Mouse (Mus musculus) central nervous system, embryonic 18 days (tissue): ENCODE results near the gene Gm10912. TPM values are rescaled to one million over a fixed set of nuclear protein-coding genes. Genes with fewer than 3 reads are reported as not detected.

Source experiments
- polyA plus RNA-seq: library from polyadenylated mRNA; depleted of rRNA; stranded (reverse); fragments of >200 nt; gene quantifications from 2 replicates; pipeline ENCODE4 v1.2.3, GENCODE M21; 2012; rRNA removed

Gm10912 gene
- polyA plus RNA-seq = 0.05 TPM in 1 of 2 replicates, not detected in the other

GRCm38 (mm10) chr2:104065526-104065925 is at the start of gene Gm10912:
Gene Gm10912, plus strand, starts transcription at chr2:104065826.

GRCm38 (mm10) chr2:104027458-104028138 is 38.0 kb upstream of the Gm10912 start, which contains the start of gene Fbxo3:
Gene Fbxo3, plus strand, starts transcription at chr2:104027721.

DNA sequence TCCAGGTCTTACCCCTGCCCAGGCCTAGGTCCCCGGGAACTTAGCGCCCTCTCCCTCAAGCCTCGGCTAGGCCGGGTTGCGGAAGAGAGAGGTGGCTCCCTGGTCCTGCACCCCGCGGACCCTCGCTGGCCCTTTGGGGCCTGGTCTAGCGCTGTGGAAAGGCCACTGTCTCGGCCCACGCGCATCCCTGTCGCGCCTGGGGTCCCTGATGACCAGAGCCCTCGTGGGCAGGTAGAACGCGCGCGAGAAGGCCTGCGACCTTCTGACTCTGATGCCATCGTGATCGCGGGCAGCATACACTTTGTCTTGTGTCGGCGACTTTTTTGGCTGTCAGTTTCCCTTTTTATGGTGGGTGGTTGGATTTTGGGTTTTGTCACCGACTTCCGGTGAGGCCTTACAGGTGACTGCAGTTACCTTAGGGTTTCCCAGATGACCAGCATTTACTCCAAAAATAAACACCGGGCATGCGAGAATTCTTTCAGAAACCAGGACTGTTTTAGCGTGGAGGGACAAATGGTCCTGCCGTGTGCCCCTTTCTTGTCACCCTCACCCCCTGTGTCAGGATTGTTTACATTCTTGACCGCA is 37.4 kb upstream of the Gm10912 start, which contains the start of gene 4931422A03Rik:
TSS of gene 4931422A03Rik (minus strand) at position 223 of the 585 bp plus-strand sequence.

GRCm38 (mm10) chr2:104068450-104068849 is 2.8 kb downstream of the Gm10912 start, which contains the start of gene Gm10799:
Gene Gm10799, minus strand, starts transcription at chr2:104068550.

GRCm38 (mm10) chr2:104069704-104070185 is 4.1 kb downstream of the Gm10912 start, which contains the start of gene Cd59b:
Gene Cd59b, plus strand, starts transcription at chr2:104069849.

GRCm38 (mm10) chr2:104095741-104096213 is 30.2 kb downstream of the Gm10912 start, which contains the start of gene Cd59a:
Gene Cd59a, plus strand, starts transcription at chr2:104095801.

Other genes starting within 250 kb of the Gm10912 start
- 28.2 and 29.6 TPM in 2 replicates for gene Lmo2, start 107.8 kb upstream of the Gm10912 start, polyA plus RNA-seq
- 45.6 and 48.8 TPM in 2 replicates for gene Fbxo3, start 38.1 kb upstream of the Gm10912 start, polyA plus RNA-seq
- gene 4931422A03Rik, start 37.5 kb upstream of the Gm10912 start, polyA plus RNA-seq = 0.08 TPM in 1 of 2 replicates, not detected in the other
- gene Gm10799, start 2.7 kb downstream of the Gm10912 start, polyA plus RNA-seq = not detected in 2 replicates
- 2.0 and 2.5 TPM in 2 replicates for gene Cd59b, start 4.0 kb downstream of the Gm10912 start, polyA plus RNA-seq
- 7.6 and 8.4 TPM in 2 replicates for gene Cd59a, start 30.0 kb downstream of the Gm10912 start, polyA plus RNA-seq
- gene A930018P22Rik, start 56.9 kb downstream of the Gm10912 start, polyA plus RNA-seq = not detected in 2 replicates